Mouse (Mus musculus) small intestine, adult 2 months (tissue): Measurements from ENCODE around the gene Hes2.

Experiments
- CTCF ChIP-seq: fragments of 200-500 bp; IDR thresholded peaks from 2 replicates; pipeline ENCODE4 v1.5.1; 2012; ENCODE audit warnings: low read depth, mild to moderate bottlenecking, control low read depth, inconsistent platforms, low read length, moderate library complexity, mixed read lengths; ENCODE audit not compliant: insufficient replicate concordance, insufficient read length; ENCODE audit errors: extremely low read depth
- POLR2A ChIP-seq: fragments of 200-500 bp; IDR thresholded peaks from 2 replicates; pipeline ENCODE4 v1.6.1; 2012; ENCODE audit warnings: low read depth, mild to moderate bottlenecking, control low read depth, inconsistent platforms, low read length, moderate library complexity

DNA sequence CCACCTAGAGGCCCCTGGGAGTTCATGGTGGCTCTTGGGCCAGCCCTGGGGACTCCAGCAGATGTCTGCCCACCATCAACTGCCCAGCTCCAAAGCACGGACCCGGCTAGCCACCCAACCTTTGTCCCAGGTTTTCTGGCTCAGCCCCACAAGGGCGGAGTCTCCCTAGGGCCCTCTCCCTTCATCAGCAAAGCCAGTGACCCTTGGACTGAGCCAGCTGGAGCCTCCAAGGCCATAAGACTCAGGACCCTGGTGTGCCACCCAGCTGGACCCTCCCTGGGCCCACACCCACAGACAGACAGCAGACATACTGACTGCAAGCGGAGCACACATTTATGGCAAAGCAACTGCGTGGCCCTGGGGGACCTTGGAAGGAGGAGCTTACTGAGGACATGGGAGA, 29.9 kb upstream of the Hes2 start:
- TF ChIP-seq POLR2A (peak; percentile 35; the same call in 1 of the 2 replicates), CTCF (no peak)
